Mouse (Mus musculus) lung, postnatal 25 days (tissue): Measurements from ENCODE around the gene Top3a.
A peak's percentile ranks its signal among the peaks of the same experiment; 100 is the strongest.

ENCODE experiments used
- DNase-seq: peaks from one replicate; pipeline ENCODE4 v3.0.0; 2022; ENCODE audit warnings: low spot score

Gene Top3a

GRCm38 (mm10) chr11:60711218-60711617 lies 65.9 kb downstream of the Top3a start:
- DNase-seq: no peak

DNA sequence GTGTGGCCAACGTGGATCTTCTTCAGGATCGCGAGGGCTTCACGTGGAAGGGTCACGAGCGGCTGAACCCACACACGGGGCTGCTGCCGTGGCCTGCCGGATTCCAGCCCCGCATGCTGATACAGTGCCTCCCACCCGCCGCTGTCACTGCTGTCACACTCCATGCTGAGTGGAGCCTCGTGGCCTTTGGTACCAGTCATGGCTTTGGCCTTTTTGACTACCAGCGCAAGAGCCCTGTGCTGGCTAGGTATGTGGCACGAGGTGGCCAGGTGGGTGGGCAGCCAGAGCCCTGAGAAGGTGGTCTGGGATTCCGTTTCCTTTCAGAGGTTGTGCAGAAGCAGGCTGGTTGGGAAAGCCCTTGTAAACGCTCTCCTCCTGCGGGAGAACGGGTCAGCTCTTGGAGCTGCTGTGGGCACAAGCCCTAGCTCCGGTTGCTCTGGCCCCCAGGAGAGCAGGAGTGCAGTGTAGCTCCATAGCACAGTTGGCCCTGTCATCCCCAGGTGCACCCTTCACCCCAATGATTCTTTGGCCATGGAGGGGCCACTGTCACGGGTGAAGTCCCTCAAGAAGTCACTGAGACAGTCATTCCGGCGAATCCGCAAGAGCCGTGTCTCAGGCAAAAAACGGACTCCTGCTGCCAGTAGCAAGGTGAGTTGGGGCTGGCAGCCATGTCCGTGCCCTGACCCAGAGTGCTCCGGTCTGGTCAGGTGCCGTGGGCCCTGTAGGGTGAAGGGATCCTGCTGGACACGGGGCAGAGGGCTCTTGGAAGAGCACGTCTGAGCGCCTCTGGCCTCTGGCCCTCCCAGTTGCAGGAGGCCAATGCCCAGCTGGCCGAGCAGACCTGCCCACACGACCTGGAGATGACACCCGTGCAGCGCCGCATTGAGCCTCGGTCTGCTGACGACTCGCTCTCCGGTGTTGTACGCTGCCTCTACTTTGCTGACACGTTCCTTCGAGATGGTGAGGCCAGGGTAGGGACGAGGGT lies 67.4 kb downstream of the Top3a start:
- DNase-seq: no peak

DNA sequence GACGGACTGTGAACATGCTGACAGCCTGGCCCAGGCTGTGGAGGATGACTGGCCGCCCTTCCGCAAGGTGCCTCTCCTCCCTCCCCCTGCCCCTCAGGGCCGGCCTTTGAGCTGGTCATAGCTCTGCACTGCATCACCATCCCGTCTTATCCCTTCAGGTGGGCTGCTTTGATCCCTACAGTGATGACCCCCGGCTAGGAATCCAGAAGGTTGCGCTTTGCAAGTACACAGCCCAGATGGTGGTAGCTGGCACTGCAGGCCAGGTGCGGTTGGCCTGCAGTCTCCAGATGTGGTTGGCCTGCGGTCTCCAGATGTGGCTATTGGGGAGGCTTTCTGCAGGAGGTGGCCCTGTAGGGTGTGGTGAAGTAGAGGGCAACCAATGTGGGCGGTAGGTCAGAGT lies 68.5 kb downstream of the Top3a start:
- DNase-seq: no peak

- DNase-seq: peak; percentile 95
Observed at GRCm38 (mm10) chr11:60707672-60708071, 69.5 kb downstream of the Top3a start.

- DNase-seq: no peak
Observed at GRCm38 (mm10) chr11:60706696-60707480, 70.3 kb downstream of the Top3a start.

- no peak for DNase-seq
Observed at GRCm38 (mm10) chr11:60706076-60706475, 71.1 kb downstream of the Top3a start.

DNA sequence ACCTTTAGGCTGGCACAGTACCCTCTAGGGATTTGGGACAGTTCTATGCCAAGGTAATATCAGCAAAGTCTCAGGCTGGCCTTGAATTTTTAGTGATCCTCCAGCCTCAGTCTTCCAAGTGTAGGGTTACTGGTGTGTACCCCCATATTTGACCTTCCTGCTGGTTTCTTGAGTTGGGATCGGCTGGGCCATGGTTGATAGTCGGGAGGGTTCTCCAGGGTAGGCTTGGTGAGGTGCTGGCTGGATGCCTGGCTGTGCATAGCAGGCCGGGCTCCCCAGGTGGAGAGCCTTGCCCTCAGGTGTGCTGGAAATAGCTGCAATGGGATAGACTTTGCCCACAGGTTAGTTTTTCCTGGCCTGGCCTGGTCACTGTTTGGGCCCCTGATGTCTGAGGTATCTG lies 71.9 kb downstream of the Top3a start:
- DNase-seq: no peak

- DNase-seq: no peak
Observed at GRCm38 (mm10) chr11:60704023-60704880, 72.9 kb downstream of the Top3a start.

DNA sequence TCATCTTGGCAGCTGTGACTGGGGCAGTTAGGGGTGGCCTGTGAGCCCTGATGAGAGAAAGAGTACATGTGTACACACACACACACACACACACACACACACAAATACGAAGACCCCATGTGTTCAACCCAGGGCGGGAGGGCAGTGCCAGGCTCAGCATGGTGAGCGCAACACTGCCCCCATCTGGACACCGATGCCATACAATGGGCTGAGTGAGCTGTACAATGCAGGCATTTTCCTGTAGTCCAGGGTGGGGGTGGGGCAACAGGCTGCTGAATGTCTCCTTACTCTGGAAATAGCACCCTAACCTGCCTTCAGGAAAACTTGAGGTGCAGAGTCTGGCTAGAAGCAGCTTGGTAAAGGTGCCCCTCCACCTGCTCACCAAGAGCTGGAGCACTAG lies 74.0 kb downstream of the Top3a start:
- DNase-seq: peak; percentile 64

GRCm38 (mm10) chr11:60701611-60702010 lies 75.6 kb downstream of the Top3a start:
- no peak for DNase-seq

GRCm38 (mm10) chr11:60700320-60701185 lies 76.6 kb downstream of the Top3a start:
- no peak for DNase-seq

DNA sequence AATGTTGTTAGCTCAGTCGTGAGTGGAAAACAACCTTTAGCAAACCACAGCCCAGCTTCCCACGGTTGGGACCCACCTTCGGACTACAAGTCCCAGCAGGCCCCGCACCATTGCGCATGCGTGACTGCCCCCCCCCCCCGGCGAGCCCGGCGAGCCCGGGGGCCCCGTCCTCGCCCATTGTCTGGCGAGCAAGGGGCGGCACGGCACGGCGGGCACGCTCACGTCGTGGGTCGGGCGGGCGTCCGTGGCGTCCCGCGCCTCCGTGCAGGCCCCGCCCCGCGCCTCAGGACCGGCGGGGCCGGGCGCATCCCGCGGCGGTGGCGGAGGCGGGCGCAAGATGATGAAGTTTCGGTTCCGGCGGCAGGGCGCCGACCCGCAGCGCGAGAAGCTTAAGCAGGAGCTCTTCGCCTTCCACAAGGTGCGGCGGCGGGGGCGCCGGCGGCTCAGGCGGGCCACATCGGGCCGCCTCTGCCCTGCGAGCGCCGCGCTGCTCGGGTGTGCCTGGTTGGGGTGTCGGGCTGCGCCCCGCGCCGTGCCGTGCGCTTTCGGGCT lies 77.6 kb downstream of the Top3a start, which contains the start of gene Llgl1:
Gene Llgl1 (plus strand): TSS at position 200 of the 552 bp plus-strand sequence.
- peak; percentile 82 for DNase-seq

GRCm38 (mm10) chr11:60698806-60699523 lies 78.2 kb downstream of the Top3a start:
- peak; percentile 79 for DNase-seq

DNA sequence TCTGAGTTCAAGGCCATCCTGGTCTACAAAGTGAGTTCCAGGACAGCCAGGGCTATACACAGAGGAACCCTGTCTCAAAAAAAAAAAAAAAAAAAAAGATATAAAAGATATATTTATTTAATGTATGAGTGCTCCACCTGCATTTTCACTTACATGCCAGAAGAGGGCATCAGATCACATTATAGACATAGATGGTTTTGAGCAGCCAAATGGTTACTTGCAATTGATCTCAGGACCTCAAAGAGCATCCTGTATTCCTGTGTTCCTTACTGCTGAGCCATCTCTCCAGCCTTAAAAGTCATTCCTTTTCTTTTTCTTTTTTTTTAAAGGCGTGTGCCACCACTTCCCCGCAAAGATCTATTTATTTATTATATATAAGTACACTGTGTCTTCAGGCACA lies 79.6 kb downstream of the Top3a start:
- no peak for DNase-seq

- no peak for DNase-seq
Observed at GRCm38 (mm10) chr11:60696165-60696564, 81.0 kb downstream of the Top3a start.
